Mouse (Mus musculus): ENCODE results near the gene Dock2.
A peak's percentile ranks its signal among the peaks of the same experiment; 100 is the strongest.

The Dock2 gene

GRCm38 (mm10) chr11:34337907-34338306, 445.8 kb downstream of the Dock2 start:
- no peak for DNase-seq

DNA sequence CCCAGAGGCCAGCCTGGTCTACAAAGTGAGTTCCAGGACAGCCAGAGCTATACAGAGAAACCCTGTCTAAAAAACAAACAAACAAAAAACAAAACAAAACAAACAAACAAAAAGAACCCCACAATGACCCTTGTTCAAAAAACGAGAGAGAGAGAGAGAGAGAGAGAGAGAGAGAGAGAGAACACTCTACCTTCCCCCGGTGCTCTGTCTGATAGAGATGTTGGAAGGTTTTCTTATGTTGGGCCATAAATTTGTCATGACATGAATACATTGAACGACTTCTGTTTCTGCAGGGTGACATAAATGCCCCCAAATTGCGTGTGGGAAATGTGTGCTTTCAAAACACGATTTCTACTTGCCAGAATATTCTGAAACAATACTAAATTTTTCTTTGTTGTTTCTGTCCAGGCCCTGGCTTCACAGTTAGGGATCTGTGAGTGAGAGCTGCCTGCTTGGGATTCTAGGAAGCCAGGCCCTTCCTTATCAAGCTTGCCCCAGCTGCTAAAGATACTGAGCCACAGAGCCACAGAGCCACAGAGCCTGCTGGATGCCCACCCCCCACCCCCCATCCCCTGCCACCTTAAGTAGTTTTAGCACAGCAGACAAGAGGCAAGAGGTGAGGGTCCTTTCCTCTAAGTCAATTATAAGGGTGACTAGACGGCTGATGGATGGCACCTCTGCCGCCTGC, 451.2 kb downstream of the Dock2 start:
- no peak for DNase-seq

DNA sequence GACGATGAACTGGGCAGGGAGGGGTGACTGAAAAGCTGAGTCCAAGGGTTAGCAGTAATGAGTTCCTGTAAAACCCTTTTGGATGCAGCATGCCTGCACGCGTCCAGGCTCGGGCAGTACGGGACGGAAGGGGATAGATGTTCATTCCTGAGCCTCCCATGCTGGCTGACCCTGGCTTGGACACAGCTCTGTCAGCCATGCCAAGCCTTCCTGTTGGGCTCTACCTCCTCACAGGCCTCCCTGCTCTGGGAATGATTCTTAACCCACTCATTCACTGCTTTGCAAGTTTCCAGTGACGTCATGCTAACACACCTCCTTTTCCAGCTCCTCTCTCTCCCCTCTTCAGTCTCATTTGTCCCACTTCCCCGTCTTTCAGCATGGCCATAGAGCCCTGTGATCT, 460.0 kb downstream of the Dock2 start:
- no peak for DNase-seq

DNA sequence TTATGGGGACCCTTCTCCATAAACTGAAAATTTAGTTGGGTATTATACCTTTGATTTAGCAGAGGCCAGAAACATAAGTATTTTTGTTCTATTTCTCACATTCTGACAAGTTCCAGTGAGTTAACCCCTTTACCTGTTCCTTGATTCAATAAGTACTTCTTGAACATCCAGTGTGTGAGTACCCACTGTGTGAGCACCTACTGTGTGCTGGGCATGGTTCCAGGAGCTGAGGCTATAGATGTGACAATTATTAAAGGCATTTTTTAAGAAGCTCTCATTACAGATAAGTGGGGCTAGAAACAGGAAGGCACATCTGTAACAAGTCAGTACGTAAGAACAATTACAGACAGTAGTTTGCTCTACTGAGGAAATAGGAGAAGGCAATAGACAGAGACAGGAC, 464.4 kb downstream of the Dock2 start:
- no peak for DNase-seq

DNA sequence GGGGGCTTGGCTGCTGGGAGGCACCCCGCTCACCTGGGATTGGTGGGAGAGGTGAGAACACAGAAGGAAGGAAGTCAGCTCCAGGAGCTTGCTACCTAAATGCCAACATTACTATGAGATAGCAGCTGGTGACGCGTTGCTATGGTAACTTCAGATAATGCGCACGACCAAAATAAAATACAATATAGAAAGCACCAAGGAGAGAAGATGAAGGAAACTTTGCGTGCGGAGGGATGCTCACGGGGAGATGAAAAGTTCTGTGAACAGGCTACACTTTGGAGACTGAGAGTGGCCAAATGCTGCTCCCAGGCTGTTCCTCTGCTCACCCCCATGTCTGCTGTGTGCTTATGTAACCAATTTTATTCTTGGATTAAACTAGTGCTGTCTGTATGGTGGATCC, 466.7 kb downstream of the Dock2 start:
- no peak for DNase-seq

DNA sequence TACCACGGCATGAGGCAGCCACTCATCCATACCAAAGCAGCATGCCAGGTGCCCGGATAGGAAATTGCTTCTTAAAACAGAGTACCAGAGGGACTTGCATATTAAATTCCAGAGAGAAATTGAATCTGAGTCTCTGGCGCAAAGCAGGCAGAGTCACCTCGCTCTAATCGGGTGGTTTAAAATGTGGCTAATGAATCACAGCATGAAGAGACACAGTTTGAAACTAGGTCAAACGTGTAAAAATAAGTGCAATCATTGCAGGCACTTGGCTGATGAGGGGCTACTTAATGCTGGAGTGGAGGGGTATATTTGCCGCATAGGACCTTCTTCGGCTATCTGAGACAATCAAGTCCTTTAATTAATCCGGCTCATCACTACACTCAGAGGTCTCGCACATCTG, 467.5 kb downstream of the Dock2 start:
- DNase-seq = no peak

GRCm38 (mm10) chr11:34315383-34315782, 468.3 kb downstream of the Dock2 start:
- no peak for DNase-seq

DNA sequence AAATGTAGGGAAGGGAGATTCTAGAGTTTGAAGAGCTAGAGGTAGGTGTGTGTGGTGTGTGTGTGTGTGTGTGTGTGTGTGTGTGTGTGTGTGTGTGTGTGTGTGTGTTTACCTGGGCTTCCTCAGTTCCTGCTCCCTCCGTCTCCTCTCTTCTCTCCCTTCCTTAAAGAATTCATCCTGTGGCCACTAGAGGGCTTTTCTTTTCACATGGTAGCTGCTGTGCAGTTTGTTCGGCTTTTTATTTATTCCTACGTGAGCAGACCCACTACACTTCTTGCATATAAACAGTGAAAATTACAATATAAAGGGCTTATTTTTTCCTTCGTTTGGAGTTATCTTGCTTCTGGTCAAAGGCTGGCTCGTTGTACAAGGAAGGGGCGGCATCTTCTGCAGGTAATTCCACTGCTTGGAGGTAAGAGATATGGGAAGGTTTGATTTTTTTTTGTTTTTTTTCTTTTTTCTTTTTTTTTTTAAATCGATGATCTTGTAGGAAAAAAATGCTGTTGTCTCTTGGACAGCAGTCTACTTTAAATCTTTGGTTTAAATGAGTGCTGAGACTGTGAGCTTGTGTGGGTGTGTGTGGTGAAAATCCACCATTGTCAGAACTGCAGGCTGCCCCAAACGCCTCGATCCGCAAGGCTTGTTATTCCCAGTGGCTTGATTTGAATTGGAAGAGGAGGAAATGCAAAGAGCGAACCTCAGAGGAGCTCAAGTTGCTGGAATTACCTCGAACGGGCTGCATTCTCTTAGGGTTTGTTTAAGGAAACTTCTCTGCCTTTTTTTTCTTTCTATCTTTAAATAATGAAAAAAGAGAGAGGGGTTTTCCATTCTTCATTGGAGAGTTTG, 468.9 kb downstream of the Dock2 start, which contains the start of gene Fam196b:
Gene Fam196b (plus strand): TSS at position 289 of the 846 bp plus-strand sequence.
- peak in 1 of 2 experiments; percentile 45 for DNase-seq

GRCm38 (mm10) chr11:34312208-34312607, 471.5 kb downstream of the Dock2 start:
- no peak for DNase-seq

DNA sequence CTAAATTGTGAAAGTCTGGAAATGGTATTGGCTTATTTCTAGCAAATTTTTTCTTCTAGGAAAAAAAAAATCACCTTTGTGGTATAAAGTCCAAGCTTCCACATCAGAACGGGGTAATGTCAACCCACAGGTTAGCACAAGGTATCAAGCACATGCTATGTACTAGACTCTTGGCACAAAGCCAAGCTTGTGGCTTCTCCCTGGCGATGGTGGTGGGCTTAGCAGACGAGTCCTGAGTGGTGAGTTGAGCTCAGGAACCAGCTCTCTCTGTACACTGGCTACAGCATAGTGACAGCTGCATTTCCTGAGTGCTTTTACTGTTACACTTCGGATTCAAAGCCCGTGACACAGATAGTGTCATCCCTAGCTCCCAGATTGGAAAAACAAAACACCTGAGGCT, 472.0 kb downstream of the Dock2 start:
- DNase-seq = no peak

DNA sequence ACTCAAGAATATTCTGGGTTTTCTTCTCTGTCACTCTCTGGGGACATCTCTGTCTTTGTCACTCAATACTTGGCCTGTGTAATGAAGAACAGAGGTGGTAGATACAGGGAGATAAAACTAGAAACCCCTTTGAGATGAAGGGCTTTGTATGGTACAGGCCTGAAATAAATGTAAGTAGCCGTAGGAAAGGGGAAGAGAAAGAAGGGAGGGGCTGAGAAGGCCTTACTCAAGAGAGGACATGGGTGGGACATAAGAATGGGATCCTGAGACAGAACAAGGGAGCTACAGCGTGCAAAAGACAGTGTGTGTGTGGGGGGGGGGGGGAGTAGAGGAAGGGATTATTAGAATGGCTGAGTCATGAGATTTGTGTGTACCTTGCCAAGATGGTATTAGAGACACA, 474.3 kb downstream of the Dock2 start:
- no peak for DNase-seq

GRCm38 (mm10) chr11:34308731-34309130, 475.0 kb downstream of the Dock2 start:
- DNase-seq = no peak

DNA sequence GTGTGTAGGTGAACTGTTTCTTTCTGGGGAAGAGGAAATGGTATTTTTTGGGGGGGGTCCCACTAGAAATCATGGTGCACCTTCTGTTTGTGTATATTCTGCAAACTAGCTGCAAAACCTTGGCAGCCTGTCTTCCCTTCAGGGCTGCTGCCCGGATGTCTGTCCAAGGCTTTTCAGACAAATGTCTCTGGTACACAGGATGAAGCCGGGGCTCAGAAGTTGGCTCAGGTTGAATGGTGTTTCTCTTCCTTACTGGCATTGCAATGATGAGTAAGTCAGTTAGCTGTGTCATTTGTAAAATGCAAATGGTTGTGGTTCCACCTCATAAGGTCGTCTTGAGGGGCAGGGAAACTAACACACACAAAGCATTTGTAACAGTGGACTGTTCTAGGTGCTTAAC, 477.5 kb downstream of the Dock2 start:
- DNase-seq = no peak

- DNase-seq = no peak
These were observed 483.6 kb downstream of the Dock2 start for GRCm38 (mm10) chr11:34300064-34300463.

GRCm38 (mm10) chr11:34299550-34299949, 484.1 kb downstream of the Dock2 start:
- no peak for DNase-seq

GRCm38 (mm10) chr11:34297698-34298378, 485.9 kb downstream of the Dock2 start:
- no peak for DNase-seq

DNA sequence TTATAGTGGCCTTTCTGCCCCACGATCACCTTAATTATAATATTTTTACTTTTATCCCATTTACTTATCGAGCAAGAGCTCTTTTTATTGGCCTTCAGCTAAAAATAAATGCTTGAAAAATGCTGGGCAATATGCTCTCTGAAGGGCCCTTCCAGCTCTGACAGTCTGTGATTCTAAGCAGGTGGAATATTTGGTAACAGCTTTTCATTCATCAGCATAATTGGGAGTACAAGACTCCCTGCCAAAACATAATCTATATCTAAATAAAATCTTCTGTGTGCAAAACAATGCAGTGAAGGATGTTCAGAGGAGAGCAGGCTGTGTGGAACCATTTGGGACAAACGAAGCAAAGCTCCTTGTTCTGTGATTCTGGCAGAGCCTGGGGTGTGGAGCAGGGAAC, 492.4 kb downstream of the Dock2 start:
- DNase-seq = no peak

DNA sequence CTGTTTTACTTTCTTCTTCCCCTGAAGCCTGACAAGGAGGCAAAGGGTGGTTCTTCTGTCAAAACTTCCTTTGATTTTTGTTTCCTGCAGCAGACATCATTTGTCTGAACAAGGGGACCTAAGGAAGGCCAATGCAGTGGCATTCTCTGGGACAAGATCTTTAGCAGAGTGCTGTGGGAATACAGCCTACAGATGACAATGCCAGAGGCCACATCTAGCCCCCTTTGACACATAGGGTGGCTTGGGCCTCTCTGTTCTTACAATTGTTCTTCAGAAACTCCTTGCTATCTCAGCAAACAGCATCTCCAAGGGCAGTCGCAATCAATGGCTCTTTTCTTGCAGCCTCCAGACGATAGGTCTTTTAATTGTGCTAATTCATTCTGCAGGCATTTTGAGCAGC, 493.0 kb downstream of the Dock2 start:
- DNase-seq = no peak

- no peak for DNase-seq
These were observed 493.4 kb downstream of the Dock2 start for GRCm38 (mm10) chr11:34290265-34290664.

GRCm38 (mm10) chr11:34284124-34284808, 499.4 kb downstream of the Dock2 start:
- DNase-seq = no peak

GRCm38 (mm10) chr11:34277047-34277445, 506.6 kb downstream of the Dock2 start:
- no peak for DNase-seq

- DNase-seq = no peak
These were observed 507.2 kb downstream of the Dock2 start for GRCm38 (mm10) chr11:34276363-34277046.
